Comparison of ENCODE assay signal across 9 mouse cellular contexts in the genomic region with DNA sequence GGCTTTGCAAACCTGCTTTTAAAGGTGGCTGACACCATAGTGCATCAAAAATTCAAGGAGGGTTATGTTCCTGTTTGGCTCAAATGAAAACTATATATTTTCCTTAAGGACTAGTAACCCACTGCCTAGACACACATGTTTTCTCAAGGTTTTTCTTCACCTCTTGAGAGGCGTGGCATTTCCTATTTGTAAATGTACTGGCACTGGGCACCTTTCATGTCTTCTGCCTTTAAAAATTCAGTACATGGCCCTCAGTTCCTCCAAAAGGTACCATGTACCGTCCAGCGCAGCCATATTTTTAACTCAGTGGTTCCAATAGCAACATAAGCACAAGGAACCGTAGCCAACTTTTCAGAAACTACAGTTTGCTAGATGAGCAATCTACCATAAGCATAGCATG.
DNase-seq lines count a peak whose midpoint lies in the region; ATAC-seq and TF ChIP-seq lines count a peak whose summit lies in the region.
"Had no signal": no experiment of that assay in that cellular context is flagged by ENCODE, and none has a peak within 500 bp of the region (broad histone marks: within the 10 kb centered on the region; RNA-seq: fewer than 3 reads in every experiment).

No protein-coding gene starts in this region.

- peaks cover 6% of the 10 kb centered on the region for H3K36me3 ChIP-seq in kidney, adult 2 months (ENCODE audit: control insufficient read depth, insufficient read depth, low read length)
- peaks cover 3% of the 10 kb centered on the region; the same call in 1 of the 2 replicates for H3K36me3 ChIP-seq in embryonic facial prominence, embryonic 11.5 days (replicated peaks; ENCODE audit: control insufficient read depth, insufficient read depth, low read depth, low read length)
- peaks cover 19% of the 10 kb centered on the region for H3K36me3 ChIP-seq in hindbrain, embryonic 15.5 days
- H3K36me3 ChIP-seq in midbrain, embryonic 14.5 days (ENCODE audit: control insufficient read depth, insufficient read depth, low read length) = peaks cover 31% of the 10 kb centered on the region

- H3K4me3 ChIP-seq in kidney, adult 2 months (ENCODE audit: insufficient read depth, low read depth, low read length) = peak overlapping the region; percentile 79
- 0 out of 2 replicates have a peak overlapping the region, but pooled peaks have one; percentile 79 for H3K4me3 ChIP-seq in embryonic facial prominence, embryonic 11.5 days (ENCODE audit: low read depth, low read length)
- H3K4me3 ChIP-seq in hindbrain, embryonic 15.5 days = peak overlapping the region; percentile 84
- H3K4me3 ChIP-seq in midbrain, embryonic 14.5 days (replicated peaks; ENCODE audit: low read depth, low read length) = peak overlapping the region; percentile 97
- H3K4me3 ChIP-seq in lung, adult 2 months (replicated peaks; ENCODE audit: extremely low read depth, low read depth, low read length) = no peak overlapping the region

- TF ChIP-seq POLR2A in kidney, adult 2 months (IDR thresholded peaks at IDR 0.05; ENCODE audit: low read depth, low read length) = no peak
- TF ChIP-seq POLR2A in lung, adult 2 months (IDR thresholded peaks at IDR 0.05; ENCODE audit: borderline replicate concordance, extremely low read depth, low read depth, low read length) = no peak

- no peaks in the 10 kb centered on the region for H3K27me3 ChIP-seq in kidney, adult 2 months (replicated peaks; ENCODE audit: control insufficient read depth, insufficient read depth, low read length)
- no peaks in the 10 kb centered on the region for H3K27me3 ChIP-seq in embryonic facial prominence, embryonic 11.5 days (ENCODE audit: control insufficient read depth, insufficient read depth, low read length)
- H3K27me3 ChIP-seq in hindbrain, embryonic 15.5 days = no peaks in the 10 kb centered on the region
- no peaks in the 10 kb centered on the region for H3K27me3 ChIP-seq in midbrain, embryonic 14.5 days (ENCODE audit: control insufficient read depth, insufficient read depth, low read length)

- no peak overlapping the region for H3K9ac ChIP-seq in embryonic facial prominence, embryonic 11.5 days (replicated peaks; ENCODE audit: low read length)
- peak overlapping the region; percentile 80; the same call in 1 of the 2 replicates for H3K9ac ChIP-seq in hindbrain, embryonic 15.5 days
- peak overlapping the region; percentile 84 for H3K9ac ChIP-seq in midbrain, embryonic 14.5 days (replicated peaks; ENCODE audit: low read length)

- no peak overlapping the region; the same call in 1 of the 2 replicates for H3K4me2 ChIP-seq in embryonic facial prominence, embryonic 11.5 days (ENCODE audit: low read depth, low read length)
- peak overlapping the region; percentile 70 for H3K4me2 ChIP-seq in hindbrain, embryonic 15.5 days
- H3K4me2 ChIP-seq in midbrain, embryonic 14.5 days (ENCODE audit: low read length) = peak overlapping the region; percentile 87

- DNase-seq in kidney, adult 2 months = no peak
- no peak for DNase-seq in kidney, adult 11 months
- no peak for DNase-seq in embryonic facial prominence, embryonic 11.5 days (ENCODE audit: low spot score)
- no peak for DNase-seq in midbrain, embryonic 14.5 days
- no peak for DNase-seq in left cerebral cortex, adult 8-10 months (ENCODE audit: low spot score in 2 of 2)
- DNase-seq in lung, adult 2 months = no peak
- no peak for DNase-seq in spleen, adult 18-20 months
- DNase-seq: cerebellum, postnatal 36 days had no signal

- no peak for TF ChIP-seq CTCF in kidney, adult 2 months (conservative IDR thresholded peaks at IDR 0.05; ENCODE audit: insufficient read depth, insufficient read length, low read depth, low read length)
- TF ChIP-seq CTCF in lung, adult 2 months (IDR thresholded peaks at IDR 0.05; ENCODE audit: insufficient read depth, low read length) = no peak

- peaks cover 20% of the 10 kb centered on the region for H3K4me1 ChIP-seq in kidney, adult 2 months (ENCODE audit: control insufficient read depth, insufficient read depth, low read length)
- no peaks in the 10 kb centered on the region for H3K4me1 ChIP-seq in embryonic facial prominence, embryonic 11.5 days (ENCODE audit: control insufficient read depth, insufficient read depth, low read length)
- H3K4me1 ChIP-seq in hindbrain, embryonic 15.5 days (replicated peaks) = peaks cover 24% of the 10 kb centered on the region
- H3K4me1 ChIP-seq in midbrain, embryonic 14.5 days (ENCODE audit: control insufficient read depth, insufficient read depth, low read length) = peaks cover 10% of the 10 kb centered on the region
- no peaks in the 10 kb centered on the region; the same call in 1 of the 2 replicates for H3K4me1 ChIP-seq in lung, adult 2 months (ENCODE audit: control insufficient read depth, insufficient read depth, low read length)

- 40% methylated on average over 4 of the region's 4 CpGs for WGBS in kidney, adult 2 months
- 83% methylated on average over 4 of the region's 4 CpGs for WGBS in embryonic facial prominence, embryonic 11.5 days
- WGBS in hindbrain, embryonic 15.5 days = 79% methylated on average over 4 of the region's 4 CpGs
- WGBS in midbrain, embryonic 14.5 days = 86% methylated on average over 4 of the region's 4 CpGs
- 48% methylated on average over 4 of the region's 4 CpGs for WGBS in lung, adult 2 months

- ATAC-seq in embryonic facial prominence, embryonic 11.5 days (replicated peaks; ENCODE audit: insufficient number of reproducible peaks, low FRiP score, low TSS enrichment, low read depth) = no peak
- no peak for ATAC-seq in hindbrain, embryonic 15.5 days (ENCODE audit: low FRiP score, low read depth)
- ATAC-seq in midbrain, embryonic 14.5 days (ENCODE audit: low FRiP score, low TSS enrichment) = no peak

- H3K9me3 ChIP-seq in embryonic facial prominence, embryonic 11.5 days (replicated peaks; ENCODE audit: control insufficient read depth, low read length) = no peaks in the 10 kb centered on the region
- no peaks in the 10 kb centered on the region for H3K9me3 ChIP-seq in hindbrain, embryonic 15.5 days
- H3K9me3 ChIP-seq in midbrain, embryonic 14.5 days (ENCODE audit: control insufficient read depth, low read length) = no peaks in the 10 kb centered on the region

- peak overlapping the region; percentile 85 for H3K27ac ChIP-seq in kidney, adult 2 months (ENCODE audit: insufficient read depth, low read depth, low read length)
- no peak overlapping the region for H3K27ac ChIP-seq in embryonic facial prominence, embryonic 11.5 days (replicated peaks; ENCODE audit: low read depth, low read length)
- no peak overlapping the region for H3K27ac ChIP-seq in hindbrain, embryonic 15.5 days (replicated peaks)
- H3K27ac ChIP-seq in midbrain, embryonic 14.5 days (replicated peaks; ENCODE audit: low read depth, low read length) = no peak overlapping the region
